Mouse (Mus musculus): ENCODE data around the gene Rimklb.
A peak's percentile ranks its signal among the peaks of the same experiment; 100 is the strongest.
"Not testable (repeated sequence)": the region's sequence is repeated elsewhere in the genome, so short reads cannot be mapped to it uniquely, and the experiment has no call there.

The Rimklb gene

DNA sequence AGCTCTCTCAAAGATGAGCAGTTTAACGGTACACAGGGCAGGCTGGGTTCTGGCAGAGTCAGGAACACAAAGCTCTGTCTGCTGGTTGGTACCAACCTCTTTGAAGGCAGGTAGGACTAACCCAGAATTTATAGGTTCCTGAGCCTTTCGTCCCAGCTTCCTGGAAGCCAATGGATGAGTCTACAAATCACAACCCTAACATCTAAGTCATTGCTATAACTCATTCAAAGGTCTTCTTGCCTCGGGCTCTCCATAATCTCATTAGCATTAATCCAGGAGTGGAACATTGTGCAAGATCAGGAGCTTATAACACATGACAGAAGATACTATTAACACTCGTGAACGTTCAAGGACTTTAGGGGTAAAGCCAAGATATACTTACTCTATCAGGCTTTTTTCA is at the start of gene Rimklb:
Gene Rimklb (minus strand): TSS at position 101 of the 400 bp plus-strand sequence.
- no peak for DNase-seq (ENCODE audit: low spot score)

DNA sequence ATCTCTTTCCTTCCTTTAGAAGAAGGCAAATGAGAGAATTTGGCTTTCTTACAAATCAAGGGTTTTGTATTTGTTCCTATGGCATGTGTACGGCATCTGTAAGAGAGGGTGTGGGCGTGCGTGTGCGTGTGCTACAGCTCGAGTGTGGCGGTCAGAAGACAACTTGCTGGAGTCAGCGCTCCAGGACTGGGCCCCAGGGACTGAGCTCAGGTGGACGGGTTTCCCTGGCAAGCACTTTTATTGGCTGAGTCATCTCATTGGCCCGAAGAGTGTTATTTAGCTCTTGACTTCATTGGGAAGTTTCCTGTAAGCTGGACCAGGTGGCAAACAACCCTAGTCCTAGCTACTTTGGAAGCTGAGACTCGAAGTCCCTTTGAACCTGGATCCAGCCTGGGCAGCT is 47.4 kb upstream of the Rimklb start:
- no peak for DNase-seq (ENCODE audit: low spot score)

DNA sequence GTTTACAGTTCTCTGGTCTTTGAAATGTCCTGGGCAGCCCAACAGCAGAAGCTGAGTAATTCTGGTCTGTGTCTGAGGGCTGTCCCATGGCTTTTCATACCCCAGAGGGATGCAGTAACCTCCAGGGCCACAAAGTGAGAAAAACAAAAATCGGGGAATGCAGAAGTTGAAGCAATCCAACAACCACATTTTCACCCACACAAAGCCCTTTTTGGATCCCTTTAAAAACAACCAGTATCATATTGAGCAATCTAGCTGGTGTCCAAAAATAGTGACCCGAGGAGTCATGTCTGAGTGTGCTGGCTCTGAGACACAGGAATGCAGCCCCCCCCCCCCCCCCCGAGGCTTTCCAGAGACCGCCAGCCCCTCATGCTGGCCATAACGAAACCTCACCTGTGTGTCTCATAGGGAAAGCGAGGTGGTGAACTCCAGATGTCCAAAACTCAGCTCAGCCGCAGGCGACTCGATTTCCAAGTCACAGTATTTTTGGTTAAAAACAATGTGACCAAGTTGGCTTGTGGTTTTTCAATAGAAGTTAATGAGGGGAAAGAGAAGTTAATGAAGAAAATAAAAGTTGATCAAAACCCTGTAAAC is 46.8 kb upstream of the Rimklb start:
- DNase-seq (ENCODE audit: low spot score) = no peak

DNA sequence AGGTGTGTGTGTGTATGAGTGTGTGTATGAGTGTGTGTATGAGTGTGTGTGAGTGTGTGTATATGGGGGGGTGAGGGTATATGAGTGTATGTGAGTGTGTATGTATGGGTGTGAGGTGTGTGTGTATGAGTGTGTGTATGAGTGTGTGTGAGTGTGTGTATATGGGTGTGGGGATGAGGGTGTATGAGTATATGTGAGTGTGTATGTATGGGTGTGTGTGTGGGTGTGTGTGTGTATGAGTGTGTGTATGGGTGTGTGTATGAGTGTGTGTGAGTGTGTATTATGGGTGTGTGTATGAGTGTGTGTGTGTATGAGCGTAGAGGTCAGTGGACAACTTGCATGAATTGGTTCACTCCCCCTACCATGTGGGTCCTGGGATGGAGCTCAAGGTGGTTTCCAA is 46.1 kb upstream of the Rimklb start:
- DNase-seq (ENCODE audit: low spot score) = no peak

DNA sequence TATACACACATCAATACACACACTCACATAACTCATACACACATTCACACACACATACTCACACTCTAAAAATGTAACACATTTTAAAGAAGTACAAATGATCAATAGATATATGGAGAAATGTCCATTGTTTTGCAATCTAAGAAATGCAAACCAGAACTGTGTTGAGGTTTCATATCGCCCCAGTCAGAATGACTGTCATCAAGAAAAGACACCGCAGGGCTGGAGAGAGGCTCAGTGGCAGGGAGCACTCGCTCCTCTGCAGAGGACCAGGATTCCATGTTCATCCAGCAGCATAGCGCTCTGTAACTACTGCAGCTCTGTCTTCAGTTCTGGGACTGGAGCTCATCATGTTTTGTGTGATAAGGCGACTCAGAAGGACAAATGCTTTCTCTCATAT is 45.0 kb upstream of the Rimklb start:
- DNase-seq (ENCODE audit: low spot score) = no peak

DNA sequence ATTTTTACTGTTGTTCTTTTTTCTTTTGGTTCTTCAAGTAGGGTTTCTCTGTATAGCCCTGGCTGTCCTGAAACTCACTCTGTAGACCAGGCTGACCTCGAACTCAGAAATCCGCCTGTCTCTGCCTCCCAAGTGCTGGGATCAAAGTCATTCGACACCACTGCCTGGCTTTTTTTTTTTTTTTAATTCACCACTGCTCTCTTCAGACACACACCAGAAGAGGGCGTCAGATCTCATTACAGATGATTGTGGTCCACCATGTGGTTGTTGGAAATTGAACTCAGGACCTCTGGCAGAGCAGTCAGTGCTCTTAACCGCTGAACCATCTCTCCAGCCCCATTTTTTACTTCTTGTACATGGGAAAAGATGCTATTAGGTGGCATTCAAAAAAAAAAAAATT is 43.9 kb upstream of the Rimklb start:
- not testable (repeated sequence) for DNase-seq (ENCODE audit: low spot score)

DNA sequence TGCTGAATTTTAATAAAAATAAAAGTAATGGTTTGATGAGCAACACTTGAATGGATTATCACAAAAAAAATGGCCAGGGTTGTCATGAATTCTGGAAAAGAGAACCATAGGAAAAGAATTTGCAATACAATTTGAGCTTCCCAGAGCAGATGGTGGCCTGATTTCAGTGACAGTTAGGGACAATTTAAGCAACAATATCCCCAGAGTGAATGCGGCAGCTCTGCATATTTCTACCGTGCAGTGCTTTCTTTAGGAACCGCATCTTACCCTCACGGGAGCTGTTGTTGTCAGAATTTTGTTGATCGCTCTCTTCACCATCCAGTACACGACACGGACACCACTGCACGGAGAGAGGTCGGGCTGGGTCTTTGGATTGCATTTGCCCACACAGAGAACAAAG is 41.0 kb upstream of the Rimklb start:
- DNase-seq (ENCODE audit: low spot score) = no peak

- DNase-seq (ENCODE audit: low spot score) = no peak
Measured at GRCm38 (mm10) chr6:122534032-122534431, 35.5 kb upstream of the Rimklb start.

GRCm38 (mm10) chr6:122532883-122533302 is 34.3 kb upstream of the Rimklb start:
- DNase-seq (ENCODE audit: low spot score) = no peak

- no peak for DNase-seq (ENCODE audit: low spot score)
Measured at GRCm38 (mm10) chr6:122531466-122532174, 33.1 kb upstream of the Rimklb start.

- no peak for DNase-seq (ENCODE audit: low spot score)
Measured at GRCm38 (mm10) chr6:122528136-122528535, 29.6 kb upstream of the Rimklb start.

DNA sequence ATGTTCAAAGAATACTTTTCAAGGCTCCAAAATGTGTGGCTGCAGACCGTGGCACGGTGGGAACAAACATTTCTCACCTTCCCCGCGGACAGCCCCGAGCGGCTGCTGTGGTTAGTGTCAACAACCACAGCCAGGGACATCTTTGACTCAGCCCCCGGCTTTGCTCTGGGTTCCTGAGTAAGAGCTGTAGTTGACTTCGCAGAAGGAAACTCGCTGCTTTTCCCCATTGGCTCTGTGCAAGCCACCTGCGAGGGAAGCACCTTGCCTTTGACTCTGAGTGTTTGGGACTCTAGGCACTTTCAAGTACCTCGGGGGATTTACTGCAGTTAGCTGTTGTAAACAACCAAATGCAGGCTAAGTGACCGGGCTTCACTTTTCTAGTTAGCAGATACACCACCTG is 29.0 kb upstream of the Rimklb start:
- DNase-seq (ENCODE audit: low spot score) = no peak

DNA sequence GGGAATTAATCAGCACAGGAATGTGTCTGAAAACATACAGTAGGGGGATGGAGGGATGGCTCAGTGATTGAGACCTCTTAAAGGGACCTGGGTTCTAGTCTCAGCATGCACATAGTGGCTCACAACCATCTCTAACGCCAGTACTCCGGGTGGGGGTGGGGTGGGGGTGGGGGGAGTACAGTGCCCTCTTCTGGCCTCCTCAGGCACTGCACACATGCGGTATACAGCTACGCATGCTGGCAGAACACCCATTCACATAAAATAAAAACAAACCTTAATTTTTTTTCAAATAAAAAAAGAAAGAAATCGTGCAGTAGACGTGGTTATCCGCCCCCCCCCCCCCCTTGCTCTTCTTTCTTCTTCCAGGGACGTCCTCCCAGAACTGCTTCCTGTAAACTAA is 24.7 kb upstream of the Rimklb start:
- DNase-seq (ENCODE audit: low spot score) = no peak

- peak; percentile 83 for DNase-seq (ENCODE audit: low spot score)
Measured at GRCm38 (mm10) chr6:122522595-122522994, 24.0 kb upstream of the Rimklb start.

DNA sequence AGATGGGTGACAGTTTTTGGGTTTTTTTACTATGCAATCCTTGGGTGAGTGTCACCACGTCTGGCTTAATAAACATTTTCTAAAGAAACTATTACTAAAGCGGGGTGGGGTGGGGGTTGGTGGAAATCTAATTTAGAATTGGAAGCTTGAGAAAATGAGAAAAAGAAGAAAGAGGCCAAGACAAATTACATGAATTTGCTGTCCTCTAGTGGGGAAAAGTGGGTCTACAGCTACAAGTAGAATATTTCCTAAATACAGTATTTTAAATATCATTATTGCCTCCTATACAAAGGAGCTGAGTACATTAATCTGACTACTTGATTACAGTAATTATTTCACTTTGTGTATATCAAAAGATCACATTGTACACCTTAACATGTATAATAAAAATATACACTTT is 20.8 kb upstream of the Rimklb start:
- DNase-seq (ENCODE audit: low spot score) = no peak

GRCm38 (mm10) chr6:122517668-122518067 is 19.1 kb upstream of the Rimklb start:
- DNase-seq (ENCODE audit: low spot score) = no peak

DNA sequence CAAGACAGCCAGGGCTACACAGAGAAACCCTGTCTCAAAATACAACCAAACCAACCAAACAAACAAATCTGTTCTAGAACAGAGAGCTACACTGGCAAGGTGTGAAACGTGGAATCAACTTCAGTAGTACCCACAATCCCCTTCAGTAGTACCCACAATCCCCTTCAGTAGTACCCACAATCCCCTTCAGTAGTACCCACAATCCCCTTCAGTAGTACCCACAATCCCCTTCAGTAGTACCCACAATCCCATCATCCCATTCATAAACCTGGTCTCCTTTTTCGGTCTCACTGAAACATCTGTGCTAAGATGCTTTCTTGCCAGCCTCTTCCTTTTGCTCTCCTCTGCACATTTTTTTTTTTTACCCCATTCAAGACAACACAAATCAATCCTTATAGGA is 17.2 kb upstream of the Rimklb start:
- not testable (repeated sequence) for DNase-seq (ENCODE audit: low spot score)

GRCm38 (mm10) chr6:122514312-122514711 is 15.8 kb upstream of the Rimklb start:
- no peak for DNase-seq (ENCODE audit: low spot score)

DNA sequence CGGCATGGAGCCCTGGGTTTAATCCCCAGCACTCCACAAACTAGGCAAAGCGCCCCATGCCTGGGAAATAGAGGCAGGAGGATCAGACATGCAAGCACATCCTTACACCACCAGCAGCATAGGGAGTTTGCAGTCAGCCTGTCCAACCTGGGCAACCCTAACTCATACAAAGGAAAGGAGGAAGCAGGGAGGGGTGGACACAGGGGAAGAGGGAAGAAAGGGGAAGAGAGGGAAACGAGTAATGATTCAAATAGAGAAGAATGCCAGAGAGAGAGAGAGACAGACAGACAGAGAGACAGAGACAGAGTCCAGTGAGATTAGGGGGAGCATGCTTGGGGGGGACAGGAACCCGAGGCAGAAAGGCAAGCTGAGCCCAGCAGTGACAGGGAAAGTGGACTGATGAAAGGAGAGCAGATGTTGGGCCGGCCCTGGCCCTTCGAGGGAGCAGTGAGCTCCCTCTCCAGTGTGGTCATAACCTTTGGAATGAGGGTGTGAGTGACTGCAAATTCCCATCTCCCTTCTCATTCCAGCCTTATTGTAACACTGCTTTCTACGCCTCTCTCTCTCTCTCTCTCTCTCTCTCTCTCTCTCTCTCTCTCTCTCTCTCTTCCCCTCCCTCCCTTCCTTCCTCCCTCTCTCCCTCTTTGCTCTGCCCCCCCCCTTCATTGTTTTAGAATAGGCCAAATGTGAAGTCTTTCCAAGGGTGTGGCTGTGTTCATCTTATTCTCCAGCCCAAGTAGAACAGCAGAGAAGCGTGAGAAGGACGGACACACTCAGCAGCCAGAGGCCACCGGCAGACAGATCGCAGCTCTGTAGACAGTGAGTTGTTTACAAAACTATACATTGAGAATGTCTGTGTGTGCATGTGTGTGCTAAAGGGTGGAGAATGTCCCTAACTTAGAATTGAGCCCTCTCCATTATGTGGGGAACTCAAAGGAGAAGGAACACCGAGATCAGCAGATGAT is 14.6 kb upstream of the Rimklb start:
- no peak for DNase-seq (ENCODE audit: low spot score)

DNA sequence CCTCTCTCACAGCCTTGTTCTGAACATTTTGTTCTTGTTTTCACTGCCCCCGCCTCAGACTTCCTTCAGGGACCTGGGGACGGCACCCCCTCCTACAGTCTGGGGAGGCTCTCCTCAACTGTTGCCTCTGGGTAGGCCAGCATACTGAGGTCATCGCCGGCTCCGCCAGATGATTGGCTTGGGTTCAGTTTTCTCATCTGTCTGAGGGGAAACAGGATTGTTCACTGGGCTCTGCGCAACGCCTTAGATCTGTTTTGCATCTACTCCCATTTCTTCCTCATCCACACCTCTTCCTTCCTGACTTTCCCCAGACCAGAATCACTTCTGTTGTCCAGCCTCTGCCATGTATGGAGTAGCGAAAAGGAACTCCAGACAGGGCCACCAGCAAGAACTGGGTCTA is 9.9 kb upstream of the Rimklb start:
- DNase-seq (ENCODE audit: low spot score) = no peak

DNA sequence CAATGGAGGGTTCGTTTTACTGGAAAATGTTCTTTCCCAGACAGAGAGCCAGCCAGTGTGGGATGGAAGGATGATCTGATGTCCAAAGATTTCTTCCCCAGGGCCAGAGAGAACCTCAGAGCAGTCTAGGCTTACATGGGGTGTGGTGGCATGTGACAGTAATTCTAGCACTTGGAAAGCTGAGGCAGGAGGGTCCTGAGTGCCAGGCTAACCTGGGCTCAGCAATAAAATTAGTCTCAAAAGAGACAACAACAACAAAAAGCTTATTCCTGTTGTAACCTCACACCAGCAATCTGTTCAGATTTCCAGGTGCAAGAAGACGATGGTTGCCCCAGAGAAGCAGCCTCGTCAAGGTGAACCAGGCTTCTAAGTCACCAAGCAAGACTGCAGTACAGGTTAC is 7.0 kb upstream of the Rimklb start, which contains the start of gene Mfap5:
Gene Mfap5 (plus strand): TSS at position 301 of the 400 bp plus-strand sequence.
- DNase-seq (ENCODE audit: low spot score) = no peak

DNA sequence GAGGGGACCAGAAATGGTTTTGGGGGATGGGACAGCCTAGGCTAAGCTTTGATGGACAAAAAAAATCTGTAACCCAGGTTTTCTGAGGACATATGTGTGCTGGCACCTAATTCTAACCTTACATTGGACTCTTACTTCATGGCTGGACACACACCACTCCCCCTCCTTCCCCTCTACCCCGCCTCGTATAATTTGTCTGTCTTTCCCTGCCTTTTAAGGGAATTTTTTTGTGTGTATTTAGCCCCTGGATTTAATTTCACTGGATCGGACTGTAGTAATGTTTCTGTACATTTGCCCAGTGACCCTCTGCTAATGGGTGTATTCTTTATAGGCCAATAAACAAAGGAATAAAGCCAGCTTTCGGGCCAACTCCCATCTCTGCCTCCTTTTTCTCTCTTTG is 6.5 kb upstream of the Rimklb start:
- no peak for DNase-seq (ENCODE audit: low spot score)

DNA sequence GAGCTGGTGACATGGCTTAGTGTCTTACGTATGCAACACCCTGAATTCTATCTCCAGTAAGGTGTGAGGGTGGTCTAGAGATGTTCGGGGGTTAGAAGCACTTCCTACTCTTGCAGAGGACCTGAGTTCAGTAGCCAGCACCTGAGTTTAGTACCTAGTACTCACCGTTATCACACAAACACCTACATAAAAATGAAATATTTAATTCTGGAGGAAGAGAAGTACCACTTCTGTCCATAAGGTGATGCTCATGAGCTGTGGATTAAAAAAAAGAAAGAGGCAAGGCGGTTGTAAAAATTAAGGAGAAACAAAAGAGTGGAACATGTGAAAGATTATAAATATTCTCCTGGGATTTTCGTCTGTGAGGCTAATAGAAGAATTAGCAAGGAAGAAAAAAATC is 2.1 kb downstream of the Rimklb start:
- DNase-seq (ENCODE audit: low spot score) = no peak
